Mouse (Mus musculus): ENCODE measurements around the gene Rab6b. TPM values are rescaled to one million over a fixed set of nuclear protein-coding genes. Genes with fewer than 3 reads are reported as not detected.
"Not testable (repeated sequence)": the region's sequence is repeated elsewhere in the genome, so short reads cannot be mapped to it uniquely, and the experiment has no call there.

The Rab6b gene
- total RNA-seq, 2 experiments from 2014 or later: 0.64 to 1.2 TPM

DNA sequence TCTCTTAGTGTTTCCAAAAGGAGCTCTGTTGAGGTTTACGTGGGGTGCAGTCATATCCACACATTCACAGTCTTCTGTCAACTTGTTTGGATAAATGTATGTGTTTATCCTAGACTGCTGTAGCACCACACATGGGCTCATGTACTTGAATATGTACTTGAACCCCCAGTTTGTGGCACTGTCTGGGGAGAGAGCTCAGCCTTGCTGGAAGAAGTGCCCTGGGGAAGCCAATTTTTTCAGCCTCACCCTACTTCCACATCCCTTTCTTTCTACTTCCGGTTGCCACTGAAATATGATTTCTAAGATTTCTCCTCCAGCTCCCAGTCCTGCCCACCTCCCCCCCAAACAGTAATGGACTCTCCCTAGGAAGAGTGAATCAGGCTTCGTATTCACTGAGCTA lies 17.9 kb upstream of the Rab6b start:
- no peak for DNase-seq (ENCODE audit: low spot score)

DNA sequence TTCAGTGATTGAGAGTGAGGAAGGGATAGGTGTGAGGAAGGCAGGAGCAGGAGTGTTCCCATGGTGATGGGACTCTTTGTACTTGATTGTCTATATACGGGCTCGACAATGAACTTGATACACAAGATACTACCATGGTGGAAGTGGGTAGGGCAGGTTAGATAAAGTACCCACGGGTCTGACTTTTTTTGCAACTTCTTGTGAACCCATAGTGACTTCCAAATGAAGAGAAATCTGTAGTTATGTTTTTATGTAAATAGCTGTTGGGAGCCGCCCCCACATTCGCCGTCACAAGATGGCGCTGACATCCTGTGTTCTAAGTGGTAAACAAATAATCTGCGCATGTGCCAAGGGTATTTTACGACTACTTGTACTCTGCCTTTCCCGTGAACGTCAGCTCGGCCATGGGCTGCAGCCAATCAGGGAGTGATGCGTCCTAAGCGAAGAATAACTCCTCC lies 3.2 kb upstream of the Rab6b start:
- not testable (repeated sequence) for DNase-seq (ENCODE audit: low spot score)

DNA sequence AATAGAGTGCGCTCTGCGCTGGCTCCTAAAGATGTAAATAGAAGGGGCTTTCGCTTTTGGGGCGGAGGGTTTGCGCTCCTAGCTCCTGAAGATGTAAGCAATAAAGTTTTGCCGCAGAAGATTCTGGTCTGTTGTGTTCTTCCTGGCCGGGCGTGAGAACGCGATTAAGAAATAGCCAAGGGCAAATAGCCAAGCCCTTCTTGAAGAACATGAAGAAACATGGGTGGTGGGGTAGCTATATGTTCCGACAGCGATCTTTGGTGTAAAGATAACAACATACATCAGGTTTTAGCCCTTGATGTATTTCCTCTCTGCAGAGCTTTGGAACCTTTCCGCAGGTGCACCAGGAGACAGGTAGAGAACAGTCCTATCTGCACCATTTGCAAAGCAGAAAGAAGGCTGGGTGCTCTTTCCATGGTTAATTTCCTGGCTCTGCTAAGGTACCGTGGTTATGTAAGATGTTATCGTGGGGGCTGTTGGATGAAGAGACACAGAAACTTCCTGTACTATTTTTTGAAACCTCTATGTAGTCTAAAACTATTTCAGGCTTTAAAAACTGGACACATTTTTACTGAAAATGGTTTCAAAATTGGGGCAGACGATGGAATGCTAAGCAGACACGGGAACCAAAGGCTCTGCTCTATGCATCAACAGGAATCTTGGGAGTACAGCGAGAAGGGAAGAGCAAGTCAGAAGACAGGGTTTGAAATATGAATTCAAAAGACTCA lies 2.5 kb upstream of the Rab6b start:
- DNase-seq (ENCODE audit: low spot score): no peak

DNA sequence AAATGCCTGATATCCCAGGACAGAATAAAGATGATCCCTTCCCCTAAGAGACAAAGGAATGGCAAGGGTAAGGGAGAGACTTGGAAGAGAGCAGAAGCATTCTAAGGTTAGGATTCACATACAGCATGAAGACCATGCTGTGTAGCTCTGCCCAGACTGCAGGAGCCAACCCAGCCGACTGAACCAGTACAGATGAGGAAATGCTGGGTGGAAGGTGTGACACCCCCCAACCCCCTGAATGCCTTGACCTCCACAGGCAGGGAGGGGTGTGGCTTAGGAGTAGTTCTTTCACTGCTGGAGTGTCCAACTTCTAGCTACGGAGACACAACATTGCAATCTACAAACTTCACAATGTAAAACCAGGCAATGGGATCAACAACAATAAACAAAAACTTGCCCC lies 1.7 kb upstream of the Rab6b start:
- no peak for DNase-seq (ENCODE audit: low spot score)

DNA sequence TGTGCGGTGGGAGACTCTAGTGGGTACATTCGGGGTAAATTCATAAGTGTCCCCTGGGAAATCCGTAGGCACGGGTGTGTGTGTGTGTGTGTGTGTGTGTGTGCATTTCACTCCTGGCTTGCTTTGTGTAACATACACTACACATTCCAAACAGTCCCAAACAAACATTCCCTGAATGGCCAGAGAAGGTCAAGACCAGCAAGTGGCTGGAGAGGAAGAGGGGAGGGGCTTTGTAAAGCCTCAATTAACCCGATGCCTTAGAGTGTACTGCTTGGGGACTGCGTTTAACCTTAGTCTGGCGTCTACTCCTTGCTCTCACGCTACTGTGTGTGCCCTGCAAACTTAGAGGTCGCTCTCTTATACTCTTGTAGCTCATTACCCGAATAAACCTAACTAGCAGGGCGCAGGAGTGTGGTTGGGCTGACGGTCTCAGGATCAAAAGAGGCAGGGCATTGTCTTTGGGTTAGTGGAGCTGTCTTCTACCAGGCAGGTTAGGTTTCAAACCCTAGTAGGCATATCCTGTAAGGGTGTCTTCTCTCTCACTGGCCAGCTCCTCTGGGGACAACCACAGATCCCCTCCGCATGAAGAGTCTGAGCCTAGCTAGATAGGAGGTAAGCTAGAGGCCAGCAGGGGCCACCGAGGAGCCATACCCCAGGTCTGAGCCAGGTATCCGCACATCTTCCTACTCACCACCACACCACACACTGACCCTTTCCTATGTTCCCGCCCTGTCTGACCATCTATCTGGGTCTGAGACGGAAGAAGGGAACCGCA lies 673 bp upstream of the Rab6b start:
- no peak for DNase-seq (ENCODE audit: low spot score)

DNA sequence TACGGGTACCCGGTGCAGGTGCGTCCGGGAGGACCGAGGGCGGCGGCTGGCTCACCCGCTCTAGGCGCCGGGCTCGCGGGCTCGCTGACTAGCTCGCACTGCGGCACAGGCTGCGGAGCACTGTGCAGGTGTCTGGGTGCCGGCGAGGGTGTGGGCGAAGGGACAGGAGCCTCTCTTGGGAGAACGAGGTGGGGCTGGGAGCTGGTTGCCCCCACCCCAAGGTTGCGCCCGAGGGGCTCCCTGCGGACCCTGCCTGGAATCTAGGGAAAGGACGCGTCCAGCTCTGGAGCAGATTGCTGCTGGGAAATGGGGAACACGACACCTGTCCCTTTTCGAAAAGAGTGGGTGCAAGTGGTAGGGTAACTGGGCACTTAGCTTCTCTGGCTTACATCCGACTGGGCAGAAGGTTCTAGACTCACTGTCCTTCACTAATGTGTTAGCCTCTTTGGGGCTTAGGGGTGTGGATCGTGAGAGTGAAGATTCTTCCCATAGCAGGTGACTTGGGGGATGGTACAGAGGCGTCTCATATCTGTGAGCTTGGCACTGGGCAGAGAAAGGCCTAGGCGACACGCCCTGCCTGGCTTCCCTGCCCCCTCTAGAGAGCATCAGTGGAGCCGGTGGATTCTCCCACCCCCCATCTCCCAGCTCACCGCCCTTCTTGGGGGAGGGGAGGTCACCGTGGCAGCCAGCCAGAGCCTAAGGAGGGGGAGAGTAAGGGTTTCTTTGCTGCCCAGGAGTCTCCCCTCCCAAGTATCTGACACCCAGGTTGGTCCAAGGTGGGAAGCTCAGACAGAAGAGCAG lies 1.1 kb downstream of the Rab6b start:
- no peak for DNase-seq (ENCODE audit: low spot score)

DNA sequence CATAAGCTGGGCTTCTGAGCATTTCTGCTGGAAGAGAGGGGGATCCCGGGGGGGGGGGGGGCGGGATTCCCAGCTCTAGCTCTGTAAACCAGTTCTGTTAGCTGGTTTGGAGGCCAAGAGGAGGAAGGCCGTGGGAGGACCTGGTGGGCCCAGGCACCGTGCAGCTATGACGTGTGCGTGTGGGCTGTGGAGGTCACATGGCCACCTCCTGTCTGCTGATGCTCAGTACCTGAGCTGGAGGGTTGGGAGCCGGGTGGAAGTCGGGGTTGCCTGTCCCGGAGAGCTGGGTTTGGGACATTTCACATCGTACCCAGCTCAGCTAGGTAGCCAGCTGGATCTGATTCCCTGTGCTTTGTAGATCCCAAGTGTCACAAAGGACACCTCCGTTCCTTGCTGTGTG lies 1.8 kb downstream of the Rab6b start:
- no peak for DNase-seq (ENCODE audit: low spot score)

DNA sequence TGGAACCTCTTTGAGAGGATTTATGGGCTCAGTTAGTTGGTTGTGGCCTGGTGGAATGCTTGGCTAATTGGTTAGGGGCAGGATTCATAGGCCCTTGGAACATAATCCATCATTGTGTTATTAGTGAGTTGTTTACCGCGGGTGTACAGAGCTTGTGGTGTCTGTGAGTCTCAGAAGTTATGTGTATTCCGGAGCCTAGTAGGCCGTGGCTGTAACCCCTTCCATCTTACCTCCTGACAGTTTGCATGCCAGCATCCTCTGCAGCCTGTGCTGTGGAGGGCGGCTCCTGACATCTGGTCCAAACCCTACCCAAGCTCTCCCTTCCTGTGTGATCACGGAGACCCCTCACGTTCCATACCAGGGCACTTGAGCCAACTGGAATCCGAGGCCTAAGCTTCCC lies 2.7 kb downstream of the Rab6b start:
- DNase-seq (ENCODE audit: low spot score): no peak

DNA sequence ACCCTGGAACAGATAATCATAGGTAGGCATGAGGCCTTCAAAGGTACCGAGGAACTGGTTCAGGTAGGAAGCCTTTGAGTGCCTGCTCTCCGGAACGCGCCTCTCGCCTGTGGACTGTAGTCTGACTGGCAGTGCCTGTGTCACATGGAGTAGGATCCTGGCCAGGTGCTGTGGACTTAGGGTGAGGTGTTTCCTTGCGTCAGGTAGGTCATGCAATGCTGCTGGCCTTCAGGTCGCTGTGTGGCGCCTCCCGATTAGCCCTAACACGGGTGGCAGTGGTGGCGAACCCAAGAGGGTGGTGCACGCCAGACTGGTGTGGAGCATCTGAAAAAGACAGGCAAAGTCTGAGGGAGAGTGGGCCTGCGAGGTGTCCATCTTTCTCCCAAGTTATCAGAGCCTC lies 3.3 kb downstream of the Rab6b start:
- DNase-seq (ENCODE audit: low spot score): no peak

DNA sequence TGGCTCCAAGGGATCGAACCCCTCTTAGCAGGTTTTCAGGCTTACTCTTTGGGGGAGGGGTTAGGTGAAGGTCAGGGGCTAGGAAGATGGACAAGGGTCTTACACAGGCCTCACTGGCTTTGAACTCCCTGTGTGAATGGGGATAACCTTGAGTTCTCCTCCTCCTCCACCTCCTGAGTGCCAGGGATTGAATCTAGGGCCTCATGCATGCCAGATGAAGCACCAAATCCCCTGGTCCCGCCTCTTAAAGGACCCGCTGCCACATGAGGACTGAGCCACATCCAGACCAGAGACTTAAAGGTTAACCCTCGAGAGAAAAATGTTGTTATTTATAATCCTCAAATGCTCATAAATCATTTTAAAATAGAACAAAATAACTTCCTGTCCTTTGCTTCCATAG lies 5.4 kb downstream of the Rab6b start:
- no peak for DNase-seq (ENCODE audit: low spot score)

DNA sequence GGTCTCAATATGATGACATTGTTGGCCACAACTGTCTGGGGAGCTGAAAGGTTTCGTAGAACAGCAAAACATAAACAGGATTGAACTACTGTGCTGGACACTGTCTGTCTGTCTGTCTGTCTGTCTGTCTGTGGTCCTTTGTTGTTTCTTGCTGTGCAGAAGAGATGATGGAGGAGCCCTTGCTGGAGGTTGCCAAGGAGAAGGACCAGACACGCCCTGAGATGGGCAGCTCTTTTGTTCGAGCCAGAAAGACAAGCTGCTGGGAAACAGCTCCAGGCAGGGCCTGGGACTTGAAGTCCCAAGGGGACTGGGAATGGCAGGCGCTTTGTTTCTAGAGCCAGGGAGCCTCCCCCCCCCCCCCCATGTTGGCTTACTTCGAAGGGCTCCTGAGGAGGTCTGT lies 5.9 kb downstream of the Rab6b start:
- no peak for DNase-seq (ENCODE audit: low spot score)

DNA sequence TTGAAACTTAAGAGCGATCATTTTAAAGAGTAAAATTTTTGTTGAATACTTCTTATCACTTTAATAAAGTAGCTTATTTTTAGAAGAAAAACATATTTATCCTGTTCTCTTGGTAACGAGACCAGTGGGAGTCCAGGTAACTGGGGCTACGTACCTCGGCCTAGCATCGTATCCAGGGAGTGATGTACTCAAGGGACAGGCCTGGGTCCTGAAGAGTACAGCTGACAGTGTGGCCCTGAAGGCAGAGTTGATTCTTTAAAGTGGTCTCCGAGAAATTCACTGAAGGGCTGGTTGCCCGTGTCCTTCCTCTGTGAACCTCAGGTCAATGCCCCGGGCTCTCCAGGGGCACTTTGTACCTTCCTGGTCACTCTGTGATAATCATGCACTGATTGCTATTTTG lies 6.4 kb downstream of the Rab6b start:
- DNase-seq (ENCODE audit: low spot score): no peak

DNA sequence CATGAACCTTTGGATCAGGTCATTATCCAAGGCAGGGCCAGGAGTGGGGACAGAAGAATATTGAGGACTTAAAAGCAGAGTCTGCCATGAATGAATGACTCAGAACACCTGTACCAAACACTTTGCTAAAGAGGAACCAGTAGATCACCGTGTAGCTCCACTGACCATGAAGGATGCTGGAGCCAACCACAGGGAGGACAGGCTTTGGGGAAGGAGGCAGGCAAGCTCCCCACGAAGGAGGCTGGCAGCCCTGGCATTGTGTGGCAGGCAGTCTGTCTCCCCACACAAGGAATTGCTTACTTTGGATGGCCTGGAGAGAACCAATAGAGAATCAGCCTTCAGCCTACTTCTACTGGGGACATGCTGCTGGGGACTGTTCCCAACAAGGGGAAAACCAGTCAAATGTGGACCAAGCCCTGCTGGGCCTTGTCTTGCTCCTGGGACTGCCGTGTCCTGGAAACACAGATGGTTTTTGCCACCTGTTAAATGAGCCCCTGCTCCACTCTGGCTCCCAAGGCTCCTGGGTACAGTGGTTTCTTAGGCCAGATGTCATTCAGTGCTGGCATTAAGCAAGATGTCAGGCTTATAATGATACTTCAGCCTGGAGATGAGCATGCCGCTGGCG lies 7.2 kb downstream of the Rab6b start:
- DNase-seq (ENCODE audit: low spot score): no peak

DNA sequence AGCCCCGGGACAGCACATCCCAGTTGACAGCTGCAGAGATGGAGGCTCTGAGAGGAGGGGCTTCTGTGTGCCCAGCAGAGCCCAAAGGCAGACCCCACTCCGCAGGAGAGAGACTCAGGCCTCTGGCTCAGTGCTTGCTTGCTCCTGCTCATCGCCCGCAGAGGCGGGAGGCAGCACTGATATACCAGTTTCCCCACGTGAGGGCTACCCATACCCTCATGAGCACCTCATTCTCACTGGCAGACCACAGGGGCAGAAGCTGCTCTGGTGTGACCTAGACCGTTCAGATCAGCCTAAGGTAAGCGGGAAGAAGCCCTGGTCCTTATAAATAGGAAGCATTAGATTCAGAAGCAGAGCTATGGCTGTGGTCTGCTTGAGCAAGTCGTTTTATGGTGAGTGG lies 8.2 kb downstream of the Rab6b start:
- no peak for DNase-seq (ENCODE audit: low spot score)

DNA sequence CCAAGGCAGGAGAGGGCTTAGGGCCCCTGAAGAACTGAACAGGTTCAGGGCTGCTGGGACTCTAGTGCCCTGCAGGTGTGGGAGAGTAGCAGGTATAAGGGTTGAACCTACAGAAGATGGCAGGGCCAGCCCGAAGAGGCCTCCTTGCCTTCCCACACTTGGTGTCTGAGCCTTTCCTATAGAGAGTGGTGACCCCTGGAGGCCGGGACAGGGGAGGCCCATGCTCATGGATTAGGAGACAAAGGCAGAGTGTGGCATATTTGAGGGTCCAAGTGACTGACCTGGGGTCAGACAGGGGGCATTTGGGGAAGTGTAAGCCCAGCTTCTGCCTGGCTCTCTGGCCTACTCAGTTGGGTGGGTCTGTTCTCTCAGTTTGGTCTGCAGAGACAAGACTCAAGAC lies 8.6 kb downstream of the Rab6b start:
- DNase-seq (ENCODE audit: low spot score): no peak

DNA sequence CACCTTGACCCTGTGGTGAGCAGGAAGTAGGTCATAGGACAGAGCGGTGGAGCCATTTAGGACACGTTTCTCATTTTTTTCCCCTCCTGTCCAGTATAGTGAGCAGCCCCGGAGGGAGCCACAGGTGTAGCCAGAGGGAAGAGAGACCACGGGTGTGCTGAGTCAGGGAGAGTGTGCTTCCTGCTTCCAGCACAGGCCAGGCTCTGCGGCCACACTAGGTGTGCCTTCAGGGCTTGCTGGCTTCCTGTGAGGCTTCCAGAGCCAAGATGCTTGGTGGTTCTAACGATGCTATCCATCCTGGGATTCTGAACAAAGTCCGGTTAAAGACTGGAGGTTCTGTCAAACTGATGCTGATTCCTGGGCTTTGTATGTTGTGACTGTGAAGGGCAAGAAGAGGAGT lies 10.0 kb downstream of the Rab6b start:
- DNase-seq (ENCODE audit: low spot score): no peak

DNA sequence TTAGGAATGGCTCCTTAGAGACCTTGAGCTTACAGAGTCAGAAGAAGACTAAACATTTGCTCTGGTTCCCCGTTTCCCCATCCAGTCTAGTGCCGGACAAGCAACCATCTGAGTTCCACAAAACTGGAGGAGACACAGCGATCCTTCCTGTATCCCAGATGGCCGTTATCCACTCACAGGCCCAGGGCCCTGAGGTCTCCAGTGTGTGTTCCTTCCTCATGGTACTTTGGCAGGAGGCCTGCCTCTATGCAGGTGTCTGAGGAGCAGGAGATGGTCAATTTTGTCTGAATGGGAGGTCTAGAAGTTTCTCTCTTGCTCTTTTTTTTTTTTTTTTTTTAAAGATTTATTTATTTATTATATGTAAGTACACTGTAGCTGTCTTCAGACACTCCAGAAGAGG lies 13.2 kb downstream of the Rab6b start:
- no peak for DNase-seq (ENCODE audit: low spot score)

DNA sequence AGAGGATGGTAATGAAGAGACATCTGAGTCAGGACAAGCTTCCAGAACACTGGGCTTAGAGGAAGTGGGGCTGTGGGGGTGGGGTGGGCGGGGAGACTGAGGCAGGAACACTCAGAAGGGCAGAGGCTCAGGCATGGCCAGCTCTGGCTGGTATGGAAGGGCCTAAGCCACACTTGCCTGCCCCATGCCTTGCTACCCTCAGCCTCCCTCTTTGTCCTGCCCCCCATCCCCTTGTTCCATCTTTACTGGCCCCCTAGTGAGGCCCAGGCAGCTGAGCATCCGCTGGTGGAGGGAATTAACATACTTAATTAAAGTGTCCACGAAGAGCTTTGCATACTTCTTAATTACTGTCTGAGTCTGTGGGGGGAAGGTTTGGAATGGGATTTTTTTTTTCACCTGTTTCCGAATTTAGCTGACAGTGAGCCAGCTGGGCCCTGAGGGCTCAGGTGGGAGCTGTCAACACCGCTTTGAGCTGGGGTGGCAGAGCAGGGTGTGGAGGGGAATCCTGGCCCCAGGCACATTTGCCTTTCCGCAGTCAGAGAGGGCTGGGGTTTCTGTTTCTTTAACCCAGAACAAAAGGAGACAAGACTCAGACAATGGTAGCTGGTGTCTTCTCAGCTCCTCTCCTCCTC lies 22.0 kb downstream of the Rab6b start:
- DNase-seq (ENCODE audit: low spot score): no peak

DNA sequence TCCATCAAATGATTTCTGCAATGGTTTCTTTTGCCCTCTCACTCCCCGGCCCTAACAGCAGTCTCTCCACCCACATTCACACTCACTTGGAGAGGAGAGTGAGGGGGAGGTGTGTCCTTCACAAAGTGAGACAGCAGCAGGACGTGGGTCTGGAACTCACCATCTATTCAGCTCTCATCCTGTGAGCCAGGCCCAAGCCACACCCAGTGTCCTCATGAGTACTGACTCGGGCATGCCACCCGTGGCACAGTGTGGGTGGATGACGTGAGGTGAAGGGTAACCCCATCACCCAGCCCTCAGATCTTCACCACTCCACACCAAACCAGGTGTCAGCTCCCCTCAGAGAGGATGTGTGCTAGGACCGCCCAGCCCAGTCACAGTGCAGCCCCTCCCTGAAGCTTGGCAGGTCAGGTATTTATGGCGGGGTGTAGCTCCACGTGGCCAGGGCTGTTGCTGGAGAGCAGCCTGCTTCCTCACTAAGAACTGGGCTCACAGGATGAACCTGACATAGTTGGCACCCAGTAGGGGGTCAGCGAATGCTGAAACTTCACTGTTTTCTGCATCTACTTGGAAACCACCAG lies 23.0 kb downstream of the Rab6b start:
- DNase-seq (ENCODE audit: low spot score): no peak

DNA sequence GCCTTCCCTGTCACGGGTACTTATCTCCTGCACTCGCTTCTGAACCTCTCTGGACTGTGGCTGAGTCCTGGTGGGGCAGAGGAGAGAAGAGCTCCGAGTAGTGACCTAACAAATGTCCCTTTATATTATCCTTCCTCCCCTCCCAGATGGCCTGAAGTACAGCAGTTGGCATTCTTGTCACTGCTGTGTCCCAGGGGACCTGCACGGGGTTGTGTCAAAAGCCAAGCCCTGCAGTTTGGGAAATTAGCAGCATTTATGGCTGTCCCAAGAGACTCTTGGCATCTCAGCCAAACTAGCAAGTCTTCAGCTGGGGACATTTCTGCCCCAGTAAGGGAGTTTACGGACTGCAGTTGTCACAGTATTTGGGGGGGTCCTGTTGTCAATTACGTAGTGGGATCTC lies 27.9 kb downstream of the Rab6b start:
- no peak for DNase-seq (ENCODE audit: low spot score)

DNA sequence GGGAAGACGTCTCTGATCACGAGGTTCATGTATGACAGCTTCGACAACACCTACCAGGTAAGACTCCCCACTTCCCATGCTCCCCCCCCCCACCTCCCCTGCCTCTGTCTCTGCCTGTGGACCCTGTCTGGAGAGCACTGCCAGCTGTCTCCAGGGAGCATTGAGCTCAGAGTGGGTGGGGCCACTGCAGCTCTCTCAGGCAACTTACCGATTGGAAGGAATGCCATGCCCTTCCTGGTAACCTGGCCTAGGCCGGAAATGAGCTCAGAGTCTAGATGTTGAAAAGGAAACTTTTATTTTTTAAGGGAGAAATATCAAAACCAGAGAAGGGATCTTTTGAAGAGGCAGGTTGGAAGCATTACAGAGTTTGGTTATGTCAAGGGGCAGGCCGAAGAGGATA lies 28.8 kb downstream of the Rab6b start:
- DNase-seq (ENCODE audit: low spot score): no peak
